Mouse (Mus musculus) heart, embryonic 13.5 days (tissue): Measurements from ENCODE around the gene Akap12. TPM values are rescaled to one million over a fixed set of nuclear protein-coding genes. Genes with fewer than 3 reads are reported as not detected.

Source experiments
- ATAC-seq: fragments of 200-750 bp; cut with Nextera tagmentation; 2 replicates; pipeline ENCODE4 v1.8.0; 2017; ENCODE audit warnings: moderate TSS enrichment; ENCODE audit not compliant: insufficient number of reproducible peaks, low FRiP score, low TSS enrichment; ENCODE audit errors: extremely low read depth
- H3K27ac ChIP-seq: fragments of 300-500 bp; sonication (generic); replicated peaks from 2 replicates; pipeline ENCODE4 v1.5.1; 2015; ENCODE audit warnings: moderate library complexity, mild to moderate bottlenecking, inconsistent platforms
- H3K27me3 ChIP-seq: fragments of 300-500 bp; sonication (generic); replicated peaks from 2 replicates; pipeline ENCODE4 v1.6.1; 2015; ENCODE audit warnings: mild to moderate bottlenecking, inconsistent platforms
- H3K36me3 ChIP-seq: fragments of 300-500 bp; sonication (generic); 2 replicates; pipeline ENCODE4 v1.6.1; 2015; ENCODE audit warnings: mild to moderate bottlenecking, inconsistent platforms
- H3K4me1 ChIP-seq: fragments of 300-500 bp; sonication (generic); 2 replicates; pipeline ENCODE4 v1.6.1; 2015; ENCODE audit warnings: inconsistent platforms
- H3K4me2 ChIP-seq: fragments of 300-500 bp; sonication (generic); 2 replicates; pipeline ENCODE4 v1.6.1; 2015; ENCODE audit warnings: inconsistent platforms, mild to moderate bottlenecking, moderate library complexity
- H3K4me3 ChIP-seq: fragments of 300-500 bp; sonication (generic); 2 replicates; pipeline ENCODE4 v1.5.1; 2015; ENCODE audit warnings: moderate library complexity, mild to moderate bottlenecking, inconsistent platforms
- H3K9ac ChIP-seq: fragments of 300-500 bp; sonication (generic); 2 replicates; pipeline ENCODE4 v1.6.1; 2015; ENCODE audit warnings: inconsistent platforms, mild to moderate bottlenecking, moderate library complexity
- H3K9me3 ChIP-seq: fragments of 300-500 bp; sonication (generic); 2 replicates; pipeline ENCODE4 v1.6.1; 2016; ENCODE audit warnings: inconsistent platforms
- WGBS: fragments of 180-500 bp; shearing (Covaris S2); methylation state at CpG from one replicate; pipeline ENCODE4 v1.1.7; 2015; ENCODE audit warnings: mixed read lengths; 5-methylcytosine and 5-hydroxymethylcytosine counted together
- polyA plus RNA-seq: library from polyadenylated mRNA; unstranded; fragments of >200 nt; fragmentation: Nextera tagmentation; extraction: Ambion mirVana; gene quantifications from 2 replicates; pipeline ENCODE4 v1.2.1, GENCODE M21; 2015

Akap12 gene
- 35.3 and 42.6 TPM in 2 replicates for polyA plus RNA-seq

DNA sequence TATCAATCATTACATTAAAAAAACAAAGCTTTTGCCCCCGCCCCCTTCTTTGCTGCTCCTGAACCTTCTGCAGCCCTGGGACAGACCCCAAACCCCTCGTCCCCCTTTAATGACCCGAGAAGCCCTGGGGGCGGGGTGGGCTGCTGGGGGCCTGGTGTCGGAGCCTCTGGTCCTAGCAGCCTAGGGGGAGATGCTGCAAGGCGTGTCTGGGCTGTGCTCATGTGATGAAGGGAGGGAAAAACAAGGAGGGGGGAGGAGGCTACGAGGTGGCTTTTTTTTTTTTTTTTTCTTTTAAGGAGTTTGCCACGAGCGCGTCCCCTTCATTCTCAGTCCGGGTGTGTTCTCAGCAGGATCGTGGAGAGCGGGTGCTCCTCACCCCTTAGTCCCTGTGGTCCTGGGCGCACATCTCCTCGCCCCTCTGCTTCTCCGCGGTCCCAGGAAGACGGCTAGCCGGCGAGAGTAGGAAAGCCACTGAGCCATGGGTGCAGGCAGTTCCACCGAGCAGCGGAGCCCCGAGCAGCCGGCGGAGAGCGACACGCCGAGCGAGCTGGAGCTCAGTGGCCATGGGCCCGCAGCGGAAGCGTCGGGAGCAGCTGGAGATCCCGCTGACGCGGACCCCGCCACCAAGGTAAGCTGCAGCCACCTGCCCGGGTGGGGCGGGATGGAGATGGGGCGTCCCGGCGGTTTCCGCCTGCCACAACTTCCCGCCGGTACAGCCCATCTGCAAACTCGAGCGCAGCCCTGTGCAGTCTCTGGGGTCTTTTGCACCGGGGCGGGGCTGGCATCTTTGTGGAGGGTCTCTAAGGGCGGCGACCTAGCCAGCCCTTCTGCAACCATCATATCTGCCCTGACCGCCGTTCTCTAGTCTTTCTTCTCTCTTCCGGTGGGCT is at the start of gene Akap12:
Gene Akap12, plus strand, starts transcription at position 340 of the 890 bp plus-strand sequence.
- H3K9me3 ChIP-seq = no peaks in the 10 kb centered on the region
- peak within 1 kb of the TSS; percentile 44; the same call in 1 of the 2 replicates for H3K27ac ChIP-seq
- no peaks in the 10 kb centered on the region for H3K27me3 ChIP-seq
- 0 out of 2 replicates have a peak, but pooled peaks have one; percentile 39 for ATAC-seq
- H3K36me3 ChIP-seq = no peaks in the 10 kb centered on the region
- H3K4me2 ChIP-seq = peak within 1 kb of the TSS; percentile 96
- peak within 1 kb of the TSS; percentile 79 for H3K4me3 ChIP-seq
- peaks cover 15% of the 10 kb centered on the region for H3K4me1 ChIP-seq
- under 1% methylated on average over 54 of the region's 54 CpGs for WGBS
- H3K9ac ChIP-seq = peak within 1 kb of the TSS; percentile 85

DNA sequence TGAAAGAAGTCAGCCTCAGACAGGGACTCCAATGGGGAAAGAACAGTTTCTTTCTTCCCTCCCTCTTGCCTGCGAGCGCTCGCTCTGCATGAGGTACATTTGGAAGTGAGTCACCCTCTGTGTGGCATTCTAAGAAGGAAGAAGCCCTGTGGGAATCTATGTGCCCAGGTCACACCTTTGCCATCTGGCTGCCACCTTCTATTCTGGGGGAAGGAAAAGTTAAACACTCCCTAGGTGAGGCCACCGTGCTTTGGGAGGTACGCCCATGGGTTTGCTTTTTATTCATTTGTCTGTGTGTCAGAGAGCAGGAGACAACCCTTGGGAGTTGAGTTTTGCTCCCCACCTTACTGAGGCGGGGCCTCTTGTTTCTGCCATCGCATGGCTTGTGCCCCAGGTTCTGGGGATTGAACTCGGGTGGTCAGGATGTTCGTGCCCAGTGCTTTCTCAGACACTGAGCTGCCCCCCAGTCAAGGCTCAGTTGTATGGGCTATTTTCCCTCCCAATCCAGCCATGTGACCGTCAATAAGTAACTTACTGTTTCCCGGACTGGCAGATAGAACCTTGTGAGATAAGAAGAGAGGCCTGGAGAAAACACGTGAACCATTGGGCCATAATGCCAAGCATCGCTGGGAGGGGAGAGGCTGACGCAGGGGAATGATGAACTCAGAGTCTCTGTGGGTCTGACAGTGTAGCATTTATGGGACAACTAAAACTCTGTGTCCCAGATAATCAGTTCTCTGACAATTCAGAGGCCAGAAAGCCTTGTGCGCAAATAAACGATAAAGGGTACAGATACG is 35.4 kb upstream of the Akap12 start:
- Histone ChIP-seq H3K4me1 (peaks cover 18% of the 10 kb centered on the region), H3K27ac (no peak overlapping the region), H3K4me3 (no peak overlapping the region), H3K9me3 (no peaks in the 10 kb centered on the region), H3K27me3 (no peaks in the 10 kb centered on the region), H3K36me3 (no peaks in the 10 kb centered on the region), H3K9ac (no peak overlapping the region), H3K4me2 (no peak overlapping the region)
- 70% methylated on average over 17 of the region's 17 CpGs for WGBS
- no peak for ATAC-seq

DNA sequence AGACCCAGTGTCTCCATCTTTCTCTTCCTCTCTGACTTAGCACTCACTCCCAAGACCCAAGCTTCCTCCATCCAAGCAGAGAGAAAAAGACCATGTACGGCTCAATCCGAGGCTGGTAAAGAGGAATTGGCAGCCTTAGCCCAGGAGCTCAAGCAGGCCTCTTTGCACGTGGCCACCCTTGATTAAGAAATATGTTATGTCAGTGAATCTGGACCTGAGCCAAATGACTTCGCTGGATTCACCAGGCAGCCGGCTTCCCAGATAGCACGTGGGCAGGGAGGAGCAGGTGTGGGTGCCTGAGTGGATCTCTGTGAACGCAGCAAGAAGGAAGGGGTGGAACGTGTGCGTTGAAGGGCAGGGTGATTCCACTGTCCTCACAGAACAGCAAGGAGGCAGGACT is 33.1 kb upstream of the Akap12 start:
- Histone ChIP-seq H3K27me3 (no peaks in the 10 kb centered on the region), H3K9ac (0 out of 2 replicates have a peak overlapping the region, but pooled peaks have one; percentile 45), H3K4me1 (peaks cover 18% of the 10 kb centered on the region), H3K9me3 (no peaks in the 10 kb centered on the region), H3K4me3 (no peak overlapping the region), H3K27ac (no peak overlapping the region), H3K36me3 (no peaks in the 10 kb centered on the region), H3K4me2 (no peak overlapping the region)
- WGBS = 17% methylated on average over 9 of the region's 9 CpGs
- ATAC-seq = no peak

DNA sequence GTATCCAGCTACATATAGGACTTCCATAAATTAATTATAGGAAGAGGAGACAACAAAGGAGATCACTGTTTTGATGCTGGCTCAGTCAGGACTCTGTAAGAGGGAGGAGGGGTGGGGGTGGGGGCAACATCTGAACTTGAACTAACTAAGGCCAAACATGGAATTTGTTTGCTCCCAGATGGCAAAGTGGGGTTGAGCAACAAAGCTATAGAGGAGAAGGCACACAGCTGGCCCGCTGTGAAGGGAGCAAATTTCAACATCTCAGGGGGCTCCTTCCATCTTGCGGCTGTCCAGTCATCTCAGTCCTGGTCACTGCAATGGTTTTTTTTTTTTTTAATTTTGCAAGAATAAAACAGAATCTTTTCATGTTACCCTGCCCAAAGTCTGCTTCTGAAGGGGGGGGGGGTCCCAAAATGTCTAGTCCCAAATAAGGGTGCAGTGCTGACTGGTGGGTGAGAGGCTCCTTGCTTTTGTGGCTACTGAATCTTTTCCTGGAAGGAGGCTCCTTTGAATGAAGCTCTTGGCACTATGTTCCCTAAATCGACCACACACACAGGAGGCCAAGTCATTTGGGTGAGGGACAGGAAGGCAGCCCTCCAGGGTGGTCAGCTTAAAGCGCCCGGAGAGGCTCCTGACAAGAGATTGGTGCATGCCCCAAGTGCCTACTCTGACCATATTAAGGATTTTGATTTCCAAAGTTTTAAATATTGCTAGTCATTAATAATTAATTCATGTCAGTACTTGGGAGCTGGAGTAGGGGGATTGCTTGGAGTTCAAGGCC is 26.2 kb upstream of the Akap12 start:
- Histone ChIP-seq H3K4me1 (no peaks in the 10 kb centered on the region), H3K9me3 (no peaks in the 10 kb centered on the region), H3K36me3 (no peaks in the 10 kb centered on the region), H3K27me3 (no peaks in the 10 kb centered on the region), H3K4me3 (no peak overlapping the region), H3K27ac (no peak overlapping the region), H3K4me2 (no peak overlapping the region), H3K9ac (no peak overlapping the region)
- WGBS = 64% methylated on average over 5 of the region's 5 CpGs
- ATAC-seq = no peak

DNA sequence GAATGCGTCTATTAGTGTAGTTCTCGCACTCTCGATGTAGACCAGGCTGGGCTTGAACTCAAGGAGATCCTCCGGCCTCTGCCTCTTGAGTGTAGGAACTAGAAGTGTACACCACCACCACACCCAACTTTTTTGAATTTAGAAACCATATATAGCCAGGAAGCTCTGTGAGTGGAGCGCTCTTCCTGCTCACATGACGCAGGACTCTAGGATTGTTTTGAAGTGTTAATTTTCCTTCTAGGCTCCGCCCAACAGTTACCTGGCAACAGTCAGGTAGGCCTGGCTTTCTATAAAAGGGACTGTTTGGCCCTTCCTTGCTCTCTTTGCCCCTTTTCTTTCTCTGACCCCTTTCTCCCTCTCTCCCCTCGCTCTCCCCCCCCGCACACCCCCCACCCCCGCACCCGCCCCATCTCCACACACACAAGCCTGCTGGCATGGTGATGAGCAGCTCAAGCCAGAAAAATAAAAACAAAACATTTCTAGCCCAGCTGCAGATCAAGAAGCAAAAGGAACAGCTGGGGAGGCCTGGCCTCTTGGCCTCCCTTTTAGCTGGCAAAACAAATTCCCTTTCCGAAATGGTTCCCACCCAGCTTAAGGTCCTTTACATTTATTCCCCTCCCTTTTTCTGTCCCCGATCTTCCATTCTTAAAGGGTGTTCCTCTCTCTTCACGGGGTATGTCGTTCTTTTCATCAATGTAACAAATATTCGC is 22.4 kb upstream of the Akap12 start:
- Histone ChIP-seq H3K9ac (no peak overlapping the region), H3K27ac (no peak overlapping the region), H3K4me1 (no peaks in the 10 kb centered on the region), H3K36me3 (no peaks in the 10 kb centered on the region), H3K4me3 (no peak overlapping the region), H3K9me3 (no peaks in the 10 kb centered on the region), H3K27me3 (no peaks in the 10 kb centered on the region), H3K4me2 (no peak overlapping the region)
- 83% methylated on average over 16 of the region's 16 CpGs for WGBS
- no peak for ATAC-seq

DNA sequence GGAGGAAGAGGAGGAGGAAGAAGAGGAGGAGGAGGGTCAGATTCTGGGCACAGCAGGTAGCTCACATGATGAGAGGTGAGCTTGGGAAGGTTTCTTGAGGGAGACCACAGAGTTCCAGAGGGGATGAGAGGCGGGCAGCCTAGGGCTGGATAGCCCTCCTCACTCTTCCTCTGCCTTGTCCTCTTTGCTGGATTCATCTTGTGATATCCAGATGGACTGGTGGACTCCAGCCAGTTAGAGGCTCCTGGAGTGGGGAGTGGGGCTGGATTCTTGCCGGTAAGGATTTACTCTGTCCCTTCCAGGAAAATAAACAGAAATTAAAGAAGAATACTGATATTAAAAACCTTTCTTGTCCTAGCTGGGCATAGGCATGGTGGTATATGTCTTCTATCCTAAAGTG is 20.4 kb upstream of the Akap12 start:
- Histone ChIP-seq H3K4me3 (no peak overlapping the region), H3K27ac (no peak overlapping the region), H3K9ac (no peak overlapping the region), H3K4me2 (no peak overlapping the region), H3K36me3 (no peaks in the 10 kb centered on the region), H3K4me1 (no peaks in the 10 kb centered on the region), H3K9me3 (no peaks in the 10 kb centered on the region), H3K27me3 (no peaks in the 10 kb centered on the region)
- WGBS = 66% methylated on average over 2 of the region's 2 CpGs
- ATAC-seq = no peak

DNA sequence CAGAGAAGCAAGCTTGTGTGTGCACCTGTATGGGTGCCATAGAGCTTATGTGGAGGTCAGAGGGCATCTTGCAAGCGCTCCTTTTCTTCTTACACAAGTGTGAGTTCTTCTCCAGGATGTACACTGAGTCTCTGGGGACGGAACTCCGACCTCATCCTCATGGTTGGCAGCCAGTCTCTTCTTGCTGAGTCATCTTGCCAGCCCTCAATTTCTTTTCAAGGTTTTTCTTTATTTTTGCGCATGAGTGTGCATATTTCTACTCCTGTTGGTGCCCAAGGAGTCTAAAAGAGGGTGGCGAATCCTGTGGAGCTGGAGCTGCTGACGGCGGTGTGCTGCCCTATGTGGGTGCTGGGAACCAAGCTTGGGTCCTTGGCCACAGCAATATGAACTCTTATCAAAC is 19.8 kb upstream of the Akap12 start:
- Histone ChIP-seq H3K27ac (no peak overlapping the region), H3K4me3 (no peak overlapping the region), H3K4me1 (no peaks in the 10 kb centered on the region), H3K9me3 (no peaks in the 10 kb centered on the region), H3K36me3 (no peaks in the 10 kb centered on the region), H3K4me2 (no peak overlapping the region), H3K27me3 (no peaks in the 10 kb centered on the region), H3K9ac (no peak overlapping the region)
- 88% methylated on average over 7 of the region's 7 CpGs for WGBS
- no peak for ATAC-seq

DNA sequence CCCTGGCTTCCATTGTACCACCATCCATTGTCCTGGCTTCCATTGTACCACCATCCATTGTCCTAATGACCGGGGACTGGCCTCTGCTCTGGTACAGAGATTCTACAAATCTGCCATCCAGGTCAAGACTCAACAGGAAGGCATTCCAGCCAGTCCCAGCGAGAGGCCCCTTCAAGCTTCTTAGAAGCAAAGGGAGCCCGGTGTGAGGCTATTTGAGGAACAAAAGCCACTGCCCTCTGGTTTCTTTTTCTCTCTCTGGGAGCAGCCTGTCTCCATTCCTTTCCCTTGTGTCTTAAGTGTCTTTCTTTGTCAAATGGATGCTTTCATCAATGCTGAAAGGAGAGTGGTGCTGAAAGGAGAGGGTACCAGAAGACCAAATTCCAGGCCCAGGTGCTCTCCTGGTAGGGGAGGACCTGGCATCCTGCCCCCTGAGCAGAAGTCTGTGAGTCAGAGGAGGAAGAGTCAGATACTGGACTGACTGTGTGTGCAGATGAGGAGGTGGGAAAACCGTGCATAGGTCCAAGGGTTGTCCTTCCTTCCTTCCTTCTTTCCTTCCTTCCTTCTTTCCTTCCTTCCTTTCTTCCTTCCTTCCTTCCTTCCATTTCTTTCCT is 16.8 kb upstream of the Akap12 start:
- WGBS = 29% methylated on average over 4 of the region's 4 CpGs
- no peaks in the 10 kb centered on the region for H3K36me3 ChIP-seq

DNA sequence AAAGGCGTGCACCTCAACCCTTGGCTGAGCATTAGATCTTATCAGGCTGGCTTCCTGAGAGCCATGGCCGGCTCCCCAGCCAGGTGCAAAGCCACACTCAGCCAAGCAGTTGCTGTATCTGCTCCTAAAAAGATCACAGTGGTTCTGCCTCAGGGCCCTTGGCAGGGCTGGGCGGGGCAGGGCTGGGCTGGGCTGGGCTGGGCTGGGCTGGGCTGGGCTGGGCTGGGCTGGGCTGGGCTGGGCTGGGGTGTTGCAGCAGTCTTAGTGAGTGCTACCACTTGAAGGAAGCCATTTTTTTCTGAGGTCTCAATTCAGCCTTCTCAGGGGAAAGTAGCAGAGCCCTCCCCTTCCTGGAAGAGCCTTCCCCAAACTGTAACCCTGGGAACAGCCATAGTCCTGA is 15.5 kb upstream of the Akap12 start:
- no peak for ATAC-seq
- no peaks in the 10 kb centered on the region for H3K27me3 ChIP-seq
- no peaks in the 10 kb centered on the region for H3K9me3 ChIP-seq

More for the DNA sequence above, 16.8 kb upstream of the Akap12 start:
- Histone ChIP-seq H3K27ac (no peak overlapping the region), H3K9me3 (no peaks in the 10 kb centered on the region), H3K4me1 (no peaks in the 10 kb centered on the region), H3K9ac (no peak overlapping the region), H3K27me3 (no peaks in the 10 kb centered on the region), H3K4me3 (no peak overlapping the region), H3K4me2 (no peak overlapping the region)
- no peak for ATAC-seq

DNA sequence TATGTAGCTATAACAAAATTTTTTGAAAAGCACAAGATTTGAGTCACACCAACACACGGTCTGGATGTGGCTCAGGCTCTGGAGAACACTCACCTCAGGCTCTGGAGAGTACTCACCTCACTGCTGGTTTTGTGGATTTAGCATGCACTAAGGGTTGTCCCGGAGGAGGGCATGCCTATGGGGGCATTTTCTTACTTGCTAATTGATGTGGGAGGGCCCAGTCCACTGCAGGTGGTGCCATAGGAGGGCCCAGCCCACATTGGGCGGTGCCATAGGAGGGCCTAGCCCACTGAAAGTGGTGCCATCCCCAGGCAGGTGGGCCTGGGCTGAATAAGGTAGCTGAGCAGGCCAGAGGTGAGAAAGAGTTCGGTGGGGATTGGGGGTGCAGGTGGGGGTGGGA is 12.6 kb upstream of the Akap12 start:
- WGBS = 72% methylated on average over 4 of the region's 4 CpGs
- no peak overlapping the region for H3K9ac ChIP-seq
- ATAC-seq = no peak
- H3K9me3 ChIP-seq = no peaks in the 10 kb centered on the region
- no peak overlapping the region for H3K27ac ChIP-seq
- H3K27me3 ChIP-seq = no peaks in the 10 kb centered on the region
- H3K4me2 ChIP-seq = no peak overlapping the region
- no peaks in the 10 kb centered on the region for H3K36me3 ChIP-seq
- no peaks in the 10 kb centered on the region for H3K4me1 ChIP-seq
- no peak overlapping the region for H3K4me3 ChIP-seq

More for the DNA sequence above, 15.5 kb upstream of the Akap12 start:
- Histone ChIP-seq H3K36me3 (no peaks in the 10 kb centered on the region), H3K4me2 (no peak overlapping the region), H3K4me1 (no peaks in the 10 kb centered on the region), H3K4me3 (no peak overlapping the region), H3K9ac (no peak overlapping the region), H3K27ac (no peak overlapping the region)
- 73% methylated on average over 3 of the region's 3 CpGs for WGBS
